Mouse (Mus musculus) spleen, postnatal 10 days (tissue): ENCODE measurements around the gene Iffo2.

Source experiments
- DNase-seq, 2 experiments: peaks; one replicate each; pipeline ENCODE4 v3.0.0; 2021 to 2022; ENCODE audit warnings: low spot score in 2 of 2

Gene Iffo2

GRCm38 (mm10) chr4:139532081-139532480 lies 1.7 kb downstream of the Iffo2 start:
- no peak for DNase-seq

GRCm38 (mm10) chr4:139535127-139535695 lies 4.9 kb downstream of the Iffo2 start:
- no peak for DNase-seq

GRCm38 (mm10) chr4:139535719-139536118 lies 5.4 kb downstream of the Iffo2 start:
- no peak for DNase-seq

GRCm38 (mm10) chr4:139536706-139537105 lies 6.4 kb downstream of the Iffo2 start:
- DNase-seq: no peak

- DNase-seq: no peak
These were observed 10.4 kb downstream of the Iffo2 start for GRCm38 (mm10) chr4:139540784-139541183.

- no peak for DNase-seq
These were observed 15.4 kb downstream of the Iffo2 start for GRCm38 (mm10) chr4:139545791-139546190.

- no peak for DNase-seq
These were observed 19.1 kb downstream of the Iffo2 start for GRCm38 (mm10) chr4:139549448-139549847.

- no peak for DNase-seq
These were observed 24.9 kb downstream of the Iffo2 start for GRCm38 (mm10) chr4:139555235-139555634.

GRCm38 (mm10) chr4:139555951-139556350 lies 25.6 kb downstream of the Iffo2 start:
- no peak for DNase-seq

- DNase-seq: no peak
These were observed 38.0 kb downstream of the Iffo2 start for GRCm38 (mm10) chr4:139568361-139568760.

- no peak for DNase-seq
These were observed 40.4 kb downstream of the Iffo2 start for GRCm38 (mm10) chr4:139570756-139571155.

- no peak for DNase-seq
These were observed 42.7 kb downstream of the Iffo2 start for GRCm38 (mm10) chr4:139572928-139573512.

- peak; percentile 79 to 98 for DNase-seq
These were observed 43.9 kb downstream of the Iffo2 start for GRCm38 (mm10) chr4:139574156-139574798.

- peak; percentile 30 to 45 for DNase-seq
These were observed 44.7 kb downstream of the Iffo2 start for GRCm38 (mm10) chr4:139574799-139575672.

- no peak for DNase-seq
These were observed 45.3 kb downstream of the Iffo2 start for GRCm38 (mm10) chr4:139575673-139576003.

GRCm38 (mm10) chr4:139576251-139576880 lies 46.0 kb downstream of the Iffo2 start:
- no peak for DNase-seq

GRCm38 (mm10) chr4:139577006-139577405 lies 46.7 kb downstream of the Iffo2 start:
- DNase-seq: no peak

- no peak for DNase-seq
These were observed 48.0 kb downstream of the Iffo2 start for GRCm38 (mm10) chr4:139578389-139578788.

GRCm38 (mm10) chr4:139579003-139579402 lies 48.7 kb downstream of the Iffo2 start:
- no peak for DNase-seq

- no peak for DNase-seq
These were observed 49.1 kb downstream of the Iffo2 start for GRCm38 (mm10) chr4:139579466-139579865.

- no peak for DNase-seq
These were observed 50.5 kb downstream of the Iffo2 start for GRCm38 (mm10) chr4:139580663-139581336.
